Mouse (Mus musculus): ENCODE measurements around the gene Gm16405.
"Not testable (repeated sequence)": the region's sequence is repeated elsewhere in the genome, so short reads cannot be mapped to it uniquely, and the experiment has no call there.

The Gm16405 gene

GRCm38 (mm10) chrX:54530908-54531307 lies at the start of gene Gm16405:
Gene Gm16405, plus strand, starts transcription at chrX:54531208.
- DNase-seq = not testable (repeated sequence)

All from cerebellum, postnatal 10 days (tissue).